Mouse (Mus musculus): ENCODE measurements around the gene Edn3.
A peak's percentile ranks its signal among the peaks of the same experiment; 100 is the strongest.

Gene Edn3

GRCm38 (mm10) chr2:174797495-174798068 is 37.2 kb downstream of the Edn3 start:
- DNase-seq = no peak

GRCm38 (mm10) chr2:174802453-174802852 is 42.0 kb downstream of the Edn3 start:
- no peak for DNase-seq

GRCm38 (mm10) chr2:174803661-174804060 is 43.2 kb downstream of the Edn3 start:
- DNase-seq = peak; percentile 11

GRCm38 (mm10) chr2:174807900-174808299 is 47.5 kb downstream of the Edn3 start:
- DNase-seq = no peak

- no peak for DNase-seq
These were observed 48.9 kb downstream of the Edn3 start for GRCm38 (mm10) chr2:174809296-174809695.

- peak; percentile 38 for DNase-seq
These were observed 52.9 kb downstream of the Edn3 start for GRCm38 (mm10) chr2:174813306-174813705.

- DNase-seq = no peak
These were observed 55.7 kb downstream of the Edn3 start for GRCm38 (mm10) chr2:174816163-174816562.

GRCm38 (mm10) chr2:174820286-174820685 is 59.9 kb downstream of the Edn3 start:
- no peak for DNase-seq

GRCm38 (mm10) chr2:174827829-174828228 is 67.4 kb downstream of the Edn3 start:
- DNase-seq = peak; percentile 88

- DNase-seq = no peak
These were observed 73.2 kb downstream of the Edn3 start for GRCm38 (mm10) chr2:174833608-174834007.
